Mouse (Mus musculus) myocyte (in vitro differentiated cells): Measurements from ENCODE around the gene Dmgdh. TPM values are rescaled to one million over a fixed set of nuclear protein-coding genes. Genes with fewer than 3 reads are reported as not detected.

Source experiments
- H3K27me3 ChIP-seq: one replicate; pipeline ENCODE4 v1.6.1; 2011; ENCODE audit not compliant: control insufficient read depth, insufficient read depth, insufficient read length
- H3K36me3 ChIP-seq: one replicate; pipeline ENCODE4 v1.6.1; 2011; ENCODE audit not compliant: control insufficient read depth, insufficient read depth
- H3K4me2 ChIP-seq: one replicate; pipeline ENCODE4 v1.6.1; 2011; ENCODE audit warnings: low read depth, control low read depth
- H3K4me3 ChIP-seq: one replicate; pipeline ENCODE4 v1.5.1; 2011; ENCODE audit warnings: mild to moderate bottlenecking, control low read depth, moderate library complexity
- H3K79me2 ChIP-seq: one replicate; pipeline ENCODE4 v1.6.1; 2011; ENCODE audit not compliant: control insufficient read depth, insufficient read depth
- H3ac ChIP-seq: one replicate; pipeline ENCODE4 v1.6.1; 2011; ENCODE audit not compliant: control insufficient read depth, insufficient read length
- CEBPB ChIP-seq: IDR thresholded peaks from 2 replicates; pipeline ENCODE4 v1.6.1; 2011; ENCODE audit warnings: mild to moderate bottlenecking, moderate library complexity; ENCODE audit not compliant: poor library complexity, insufficient read depth, severe bottlenecking
- E2F4 ChIP-seq: IDR thresholded peaks from one replicate; pipeline ENCODE4 v1.6.1; 2011; ENCODE audit warnings: mild to moderate bottlenecking, control low read depth, moderate library complexity; ENCODE audit not compliant: insufficient read depth
- MAX ChIP-seq: IDR thresholded peaks from one replicate; pipeline ENCODE4 v1.6.1; 2011; ENCODE audit warnings: low read depth, mild to moderate bottlenecking, control low read depth
- MYOD1 ChIP-seq, 3 experiments: IDR thresholded peaks; one replicate each; pipeline ENCODE4 v1.6.1; 2011; ENCODE audit warnings: control low read depth in 2 of 3, low read depth in 2 of 3, mild to moderate bottlenecking in 2 of 3, moderate library complexity in 1 of 3; ENCODE audit not compliant: insufficient read length in 2 of 3, control insufficient read depth in 1 of 3
- MYOG ChIP-seq, 3 experiments: IDR thresholded peaks; one replicate each; pipeline ENCODE4 v1.6.1; 2011; ENCODE audit warnings: control low read depth in 2 of 3, low read depth in 2 of 3, mild to moderate bottlenecking in 2 of 3; ENCODE audit not compliant: insufficient read length in 2 of 3, control insufficient read depth in 1 of 3, insufficient read depth in 1 of 3
- POLR2A ChIP-seq: IDR thresholded peaks from one replicate; pipeline ENCODE4 v1.6.1; 2011; ENCODE audit warnings: low read depth, mild to moderate bottlenecking, control low read depth, moderate library complexity; ENCODE audit not compliant: insufficient read length
- POLR2AphosphoS2 ChIP-seq: IDR thresholded peaks from one replicate; pipeline ENCODE4 v1.6.1; 2011; ENCODE audit warnings: low read depth, control low read depth; ENCODE audit not compliant: insufficient read length
- REST ChIP-seq: IDR thresholded peaks from one replicate; pipeline ENCODE4 v1.6.1; 2011; ENCODE audit warnings: mild to moderate bottlenecking, control low read depth, moderate library complexity; ENCODE audit not compliant: insufficient read depth, insufficient read length
- SRF ChIP-seq: IDR thresholded peaks from one replicate; pipeline ENCODE4 v1.6.1; 2011; ENCODE audit warnings: low read depth; ENCODE audit not compliant: control insufficient read depth, insufficient read length
- TCF12 ChIP-seq: IDR thresholded peaks from one replicate; pipeline ENCODE4 v1.6.1; 2011; ENCODE audit warnings: mild to moderate bottlenecking, control low read depth; ENCODE audit not compliant: poor library complexity, insufficient read depth, severe bottlenecking
- TCF3 ChIP-seq: IDR thresholded peaks from one replicate; pipeline ENCODE4 v1.6.1; 2011; ENCODE audit warnings: low read depth, control low read depth; ENCODE audit not compliant: insufficient read length
- USF1 ChIP-seq: IDR thresholded peaks from one replicate; pipeline ENCODE4 v1.6.1; 2011; ENCODE audit warnings: low read depth, mild to moderate bottlenecking, control low read depth, moderate library complexity
- polyA plus RNA-seq: library from polyadenylated mRNA; unstranded; fragments of >200 nt; fragmentation: generic; extraction: Trizol; gene quantifications from one replicate; pipeline ENCODE4 v1.2.1, GENCODE M21; 2012; ENCODE audit warnings: missing spikeins

Dmgdh gene
- polyA plus RNA-seq, 1 experiment, result not detected

DNA sequence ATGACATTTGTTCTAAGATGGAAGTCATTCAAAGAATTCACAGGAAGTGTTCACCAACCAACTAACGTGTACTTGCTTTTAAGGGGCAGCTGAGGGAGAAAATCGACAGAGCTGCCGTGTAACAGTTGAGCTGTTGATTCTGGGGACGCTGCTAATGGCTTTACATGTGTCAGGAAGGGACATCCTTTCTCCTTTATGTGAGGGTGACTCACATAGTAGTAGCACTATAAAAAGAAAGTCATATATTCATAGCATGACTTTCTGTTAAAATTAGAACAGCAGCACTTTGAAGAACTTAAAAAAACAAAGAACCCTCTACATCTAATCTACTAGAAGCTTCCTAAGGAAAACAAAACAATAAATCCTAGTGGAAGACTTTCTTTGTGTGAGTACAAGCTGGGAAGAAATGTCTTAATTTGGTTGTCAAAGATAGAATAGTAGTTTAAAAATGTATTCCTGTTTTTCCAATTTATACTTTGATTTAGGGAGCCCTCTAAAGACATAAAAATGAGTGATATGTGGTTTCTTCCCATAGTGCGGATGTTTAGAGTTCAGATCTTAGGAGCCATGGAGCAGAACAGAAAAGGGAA, 122.9 kb downstream of the Dmgdh start:
- TF ChIP-seq CEBPB, result no peak
- TF ChIP-seq MYOG (IDR thresholded peaks at IDR 0.05; ENCODE audit: control insufficient read depth in 1 of 3, insufficient read depth in 1 of 3, insufficient read length in 2 of 3, low read depth in 2 of 3), result no peak
- no peak for TF ChIP-seq E2F4
- no peak for TF ChIP-seq POLR2A
- TF ChIP-seq TCF12, result no peak
- TF ChIP-seq MYOD1 (IDR thresholded peaks at IDR 0.05; ENCODE audit: control insufficient read depth in 1 of 3, insufficient read length in 2 of 3, low read depth in 2 of 3), result no peak
- TF ChIP-seq USF1, result no peak
- TF ChIP-seq SRF, result no peak
- TF ChIP-seq TCF3, result no peak
- TF ChIP-seq MAX, result no peak
- no peak for TF ChIP-seq REST
- TF ChIP-seq POLR2AphosphoS2, result no peak
- H3K4me3 ChIP-seq, result no peak overlapping the region
- H3K4me2 ChIP-seq, result no peak overlapping the region
- H3K27me3 ChIP-seq, result no peaks in the 10 kb centered on the region
- H3ac ChIP-seq, result no peak overlapping the region
- no peaks in the 10 kb centered on the region for H3K36me3 ChIP-seq
- H3K79me2 ChIP-seq, result no peaks in the 10 kb centered on the region

Other genes with a start within 250 kb of the Dmgdh start
- 4.1 TPM for gene Jmy, start 174.6 kb upstream of the Dmgdh start, polyA plus RNA-seq
- gene Bhmt, start 36.5 kb upstream of the Dmgdh start, polyA plus RNA-seq, result not detected
- gene Bhmt2, start 131 bp upstream of the Dmgdh start, polyA plus RNA-seq, result not detected
- gene Arsb, start 97.2 kb downstream of the Dmgdh start, polyA plus RNA-seq, result 7.2 TPM